Mouse (Mus musculus) neutrophil, adult 5-6 weeks (primary cell): ENCODE data around the gene Kcnq5. TPM values are rescaled to one million over a fixed set of nuclear protein-coding genes. Genes with fewer than 3 reads are reported as not detected.
A peak's percentile ranks its signal among the peaks of the same experiment; 100 is the strongest.
"Not testable (repeated sequence)": the region's sequence is repeated elsewhere in the genome, so short reads cannot be mapped to it uniquely, and the experiment has no call there.

Source experiments
- ATAC-seq: fragments of 151-379, 151-347 bp; 2 replicates; pipeline ENCODE4 v1.8.0; 2017; ENCODE audit warnings: mild to moderate bottlenecking, moderate TSS enrichment; ENCODE audit not compliant: insufficient number of reproducible peaks, poor library complexity, low FRiP score, severe bottlenecking; ENCODE audit errors: extremely low read depth
- total RNA-seq: library from RNA; stranded (forward); fragments of 200-1000 nt; gene quantifications from 2 replicates; pipeline ENCODE4 v1.2.3, GENCODE M21; 2017

Kcnq5 gene
- total RNA-seq, 1 experiment from 2014 or later = 5.8 TPM

GRCm38 (mm10) chr1:21412197-21412555 is 549.6 kb downstream of the Kcnq5 start:
- no peak for ATAC-seq

GRCm38 (mm10) chr1:21411331-21412196 is 550.2 kb downstream of the Kcnq5 start:
- peak; percentile 36; the same call in 1 of the 2 replicates for ATAC-seq

- ATAC-seq = no peak
Observed at GRCm38 (mm10) chr1:21407266-21407665, 554.5 kb downstream of the Kcnq5 start.

DNA sequence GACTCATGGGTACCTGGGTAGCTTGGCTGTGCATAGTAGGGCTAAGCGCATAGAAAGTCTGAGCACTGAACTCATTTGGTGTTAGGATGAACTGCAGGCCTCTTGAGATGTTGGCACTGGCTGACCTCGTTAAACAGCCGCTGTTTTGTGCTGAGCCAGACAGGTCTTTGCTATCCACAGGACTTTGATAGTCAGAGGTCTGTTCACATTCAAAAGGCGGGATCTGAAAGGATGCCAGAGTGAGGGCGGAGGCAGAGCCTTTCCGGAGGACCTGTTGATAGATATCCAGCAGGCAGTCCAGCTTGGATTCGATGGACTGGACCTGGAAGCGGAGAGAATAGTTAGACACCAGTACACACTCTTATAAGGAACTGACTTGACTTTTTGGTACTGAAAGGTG is 558.9 kb downstream of the Kcnq5 start:
- no peak for ATAC-seq

DNA sequence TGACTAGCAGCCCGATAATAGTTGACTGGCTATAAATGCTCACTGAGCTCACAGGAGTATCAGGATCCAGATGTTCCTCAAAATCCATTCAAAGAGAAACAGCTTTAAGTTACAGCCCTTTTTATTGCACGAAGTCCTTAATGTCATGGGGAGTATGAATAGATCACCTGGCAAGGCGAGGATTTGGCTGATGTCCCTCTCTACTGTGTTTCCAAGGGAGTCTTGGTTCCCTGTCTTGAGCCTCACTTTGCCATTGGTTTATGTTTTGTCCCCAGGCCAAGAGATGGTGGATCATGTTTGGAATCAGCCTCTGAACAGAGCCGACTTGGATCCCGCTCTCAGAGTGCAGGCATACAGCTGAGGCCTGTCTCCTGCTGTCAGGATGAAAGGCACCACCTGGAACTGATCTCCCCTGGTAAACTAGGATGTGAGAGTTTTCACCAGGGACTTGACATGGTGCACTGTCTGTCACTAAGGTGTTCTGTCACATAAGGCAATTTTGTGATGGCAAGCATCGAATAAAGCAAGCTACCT is 570.5 kb downstream of the Kcnq5 start:
- ATAC-seq = no peak

DNA sequence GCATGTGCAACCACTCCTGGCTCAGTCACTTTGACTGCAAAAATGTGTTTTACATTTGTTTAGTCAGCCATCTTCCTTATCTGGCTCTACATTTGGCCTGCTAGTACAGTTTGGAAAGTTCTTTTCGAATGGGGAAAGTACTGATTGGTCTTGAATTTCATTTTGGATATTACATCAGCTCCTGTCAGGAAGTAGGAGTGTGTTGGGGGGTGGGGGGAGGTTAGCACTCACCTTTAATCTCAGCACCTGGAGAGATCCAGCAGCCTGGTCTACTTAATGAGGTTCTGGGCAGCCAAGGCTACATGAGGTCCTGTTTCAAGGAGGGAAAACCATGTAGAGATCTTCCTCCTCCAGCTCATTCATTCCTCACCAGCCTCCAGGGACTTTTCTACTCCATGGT is 578.5 kb downstream of the Kcnq5 start, which contains the start of gene Khdc1b:
Khdc1b (plus strand) TSS at position 301 of the 400 bp plus-strand sequence.
- ATAC-seq = no peak

GRCm38 (mm10) chr1:21368031-21368430 is 593.7 kb downstream of the Kcnq5 start, which contains the start of gene Khdc1c:
TSS of gene Khdc1c (plus strand) at chr1:21368331.
- not testable (repeated sequence) for ATAC-seq

DNA sequence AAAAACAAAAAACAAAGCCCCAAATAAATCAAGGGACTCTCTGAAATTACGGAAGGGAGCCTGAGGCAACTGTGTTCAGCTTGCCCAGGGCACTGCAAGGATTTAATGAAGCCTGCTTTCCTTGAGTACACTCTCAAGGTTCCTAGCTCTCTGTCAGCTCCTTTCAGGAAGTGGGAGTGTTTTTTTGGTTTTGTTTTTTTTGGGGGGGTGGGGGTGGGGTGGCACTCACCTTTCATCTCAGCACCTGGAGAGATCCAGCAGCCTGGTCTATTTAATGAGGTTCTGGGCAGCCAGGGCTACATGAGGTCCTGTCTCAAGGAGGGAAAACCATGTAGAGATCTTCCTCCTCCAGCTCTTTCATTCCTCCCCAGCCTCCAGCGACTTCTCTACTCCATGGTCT is 612.4 kb downstream of the Kcnq5 start, which contains the start of gene Khdc1a:
Khdc1a (plus strand) TSS at position 301 of the 400 bp plus-strand sequence.
- no peak for ATAC-seq
